Mouse (Mus musculus) lung, postnatal 0 days (tissue): Measurements from ENCODE around the gene Prpf4b. TPM values are rescaled to one million over a fixed set of nuclear protein-coding genes. Genes with fewer than 3 reads are reported as not detected.
"Not testable (repeated sequence)": the region's sequence is repeated elsewhere in the genome, so short reads cannot be mapped to it uniquely, and the experiment has no call there.

Experiments used
- ATAC-seq: fragments of 200-750 bp; cut with Nextera tagmentation; 2 replicates; pipeline ENCODE4 v1.8.0; 2017; ENCODE audit warnings: moderate library complexity
- DNase-seq: peaks from one replicate; pipeline ENCODE4 v3.0.0-alpha.2; 2016; ENCODE audit warnings: low spot score
- H3K27ac ChIP-seq: fragments of 300-500 bp; sonication (generic); 2 replicates; pipeline ENCODE4 v1.5.1; 2014; ENCODE audit warnings: antibody characterized with exemption, mild to moderate bottlenecking, low read length, mixed read lengths
- H3K27me3 ChIP-seq: fragments of 300-500 bp; sonication (generic); replicated peaks from 2 replicates; pipeline ENCODE4 v1.6.1; 2014; ENCODE audit warnings: low read length, mixed read lengths; ENCODE audit not compliant: insufficient read depth
- H3K36me3 ChIP-seq: fragments of 300-500 bp; sonication (generic); 2 replicates; pipeline ENCODE4 v1.6.1; 2014; ENCODE audit warnings: low read length, mixed read lengths; ENCODE audit not compliant: insufficient read depth
- H3K4me1 ChIP-seq: fragments of 300-500 bp; sonication (generic); 2 replicates; pipeline ENCODE4 v1.6.1; 2014; ENCODE audit warnings: antibody characterized with exemption, low read depth, low read length, mixed read lengths; ENCODE audit not compliant: insufficient read depth
- H3K4me2 ChIP-seq: fragments of 300-500 bp; sonication (generic); replicated peaks from 2 replicates; pipeline ENCODE4 v1.6.1; 2014; ENCODE audit warnings: low read depth, mild to moderate bottlenecking, low read length, moderate library complexity, mixed read lengths
- H3K4me3 ChIP-seq: fragments of 300-500 bp; sonication (generic); 2 replicates; pipeline ENCODE4 v1.5.1; 2014; ENCODE audit warnings: low read depth, low read length
- H3K9ac ChIP-seq: fragments of 300-500 bp; sonication (generic); replicated peaks from 2 replicates; pipeline ENCODE4 v1.6.1; 2014; ENCODE audit warnings: low read depth, mild to moderate bottlenecking
- H3K9me3 ChIP-seq: fragments of 300-500 bp; sonication (generic); 2 replicates; pipeline ENCODE4 v1.6.1; 2016; ENCODE audit warnings: low read length, mixed read lengths
- CTCF ChIP-seq: IDR thresholded peaks from 2 replicates; pipeline ENCODE4 v1.5.1; 2016; ENCODE audit warnings: antibody characterized with exemption, mild to moderate bottlenecking
- EP300 ChIP-seq: IDR thresholded peaks from 2 replicates; pipeline ENCODE4 v1.6.1; 2016; ENCODE audit warnings: antibody characterized with exemption, mild to moderate bottlenecking, control low read depth
- WGBS: fragments of 180-500 bp; shearing (Covaris S2); extraction: QIAGEN DNeasy Blood & Tissue Kit; methylation state at CpG from one replicate; pipeline ENCODE4 v1.1.7; 2014; 5-methylcytosine and 5-hydroxymethylcytosine counted together
- polyA plus RNA-seq: library from polyadenylated mRNA; unstranded; fragments of >200 nt; fragmentation: Nextera tagmentation; extraction: Ambion mirVana; gene quantifications from 2 replicates; pipeline ENCODE4 v1.2.1, GENCODE M21; 2015

Prpf4b gene
- polyA plus RNA-seq, 1 experiment from 2014 or later = 61.9 TPM

GRCm38 (mm10) chr13:34851191-34851784 is 23.8 kb upstream of the Prpf4b start:
- H3K27ac ChIP-seq = no peak overlapping the region
- no peaks in the 10 kb centered on the region for H3K36me3 ChIP-seq
- H3K4me2 ChIP-seq = no peak overlapping the region
- no peak overlapping the region for H3K9ac ChIP-seq
- TF ChIP-seq EP300 = no peak
- TF ChIP-seq CTCF = no peak
- ATAC-seq (no peak), DNase-seq (no peak)
- no peaks in the 10 kb centered on the region for H3K27me3 ChIP-seq
- no peaks in the 10 kb centered on the region for H3K4me1 ChIP-seq
- no peak overlapping the region for H3K4me3 ChIP-seq
- 73% methylated on average over 5 of the region's 5 CpGs for WGBS
- peaks cover 23% of the 10 kb centered on the region for H3K9me3 ChIP-seq

DNA sequence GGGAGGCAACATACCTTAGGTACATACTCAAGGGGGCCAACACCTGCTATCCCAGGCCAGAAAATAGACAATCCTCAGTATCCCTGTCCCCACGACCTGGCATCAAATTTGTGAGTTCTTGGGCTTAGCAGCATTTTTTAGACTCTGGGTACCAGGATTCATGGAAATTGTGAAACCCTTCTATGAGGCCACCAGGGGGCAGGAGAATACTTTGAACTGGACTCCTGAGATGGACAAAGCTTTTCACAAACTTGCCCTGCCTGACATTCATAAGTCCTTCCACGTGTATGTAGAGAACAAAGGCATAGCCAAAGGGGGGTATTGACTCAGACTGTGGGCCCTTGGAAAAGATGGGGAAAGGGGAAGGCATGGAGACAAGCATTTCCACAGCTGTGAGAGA is 17.6 kb upstream of the Prpf4b start:
- Histone ChIP-seq H3K36me3 (no peaks in the 10 kb centered on the region), H3K27ac (no peak overlapping the region), H3K9me3 (peaks cover 23% of the 10 kb centered on the region), H3K4me1 (no peaks in the 10 kb centered on the region), H3K4me3 (no peak overlapping the region), H3K4me2 (no peak overlapping the region), H3K9ac (no peak overlapping the region), H3K27me3 (no peaks in the 10 kb centered on the region)
- no peak for TF ChIP-seq EP300
- TF ChIP-seq CTCF = peak; percentile 67
- ATAC-seq (no peak), DNase-seq (peak; percentile 51)
- WGBS = 35% methylated on average over 2 of the region's 2 CpGs

DNA sequence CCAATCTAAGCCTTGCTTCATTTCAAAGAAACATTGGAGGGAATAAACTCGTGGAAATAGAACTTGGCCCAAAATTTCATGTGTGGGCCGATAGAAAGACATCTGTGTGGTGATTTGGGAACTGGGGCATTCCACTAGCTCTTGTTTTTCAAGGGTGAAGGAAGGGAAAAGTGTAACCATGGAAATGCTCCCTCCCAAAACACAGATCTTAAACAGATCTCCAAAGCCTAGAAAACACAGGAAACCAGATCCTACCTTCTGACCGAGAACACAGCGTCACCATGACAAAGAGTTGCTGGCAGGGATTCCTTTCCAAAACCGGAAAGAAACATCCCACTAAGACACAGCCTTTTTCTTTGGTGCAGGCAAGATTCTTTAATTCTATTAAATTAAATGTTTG is 15.7 kb upstream of the Prpf4b start:
- no peak for ATAC-seq
- no peak overlapping the region for H3K4me3 ChIP-seq
- WGBS = 69% methylated on average over 5 of the region's 5 CpGs
- H3K9ac ChIP-seq = no peak overlapping the region
- no peak for DNase-seq
- H3K27me3 ChIP-seq = no peaks in the 10 kb centered on the region
- H3K9me3 ChIP-seq = peaks cover 9% of the 10 kb centered on the region
- no peaks in the 10 kb centered on the region for H3K4me1 ChIP-seq
- no peak overlapping the region for H3K4me2 ChIP-seq
- TF ChIP-seq CTCF (no peak), EP300 (no peak)
- H3K27ac ChIP-seq = no peak overlapping the region
- H3K36me3 ChIP-seq = no peaks in the 10 kb centered on the region

DNA sequence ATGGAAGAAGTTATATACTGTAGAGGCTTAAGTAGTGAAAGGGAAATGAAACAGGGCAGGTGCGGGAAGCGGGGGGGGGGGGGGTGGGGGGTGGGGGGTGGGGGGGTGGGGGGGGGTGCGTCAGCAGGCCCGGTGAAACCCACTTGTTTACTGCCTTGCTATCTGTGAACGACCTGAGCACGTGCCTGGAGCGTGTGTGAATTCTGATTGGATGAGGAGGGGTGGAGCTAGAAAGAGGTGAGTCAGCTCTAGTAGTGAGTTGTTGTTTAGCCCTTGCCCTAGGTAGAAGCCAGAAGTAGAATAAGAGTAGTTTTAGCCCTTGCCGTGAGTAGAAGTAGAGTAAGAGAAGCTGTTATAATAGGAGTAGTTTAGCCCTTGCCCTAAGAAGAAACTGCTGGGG is 13.9 kb upstream of the Prpf4b start:
- not testable (repeated sequence) for ATAC-seq, H3K27me3 ChIP-seq
- 37% methylated on average over 6 of the region's 8 CpGs for WGBS

DNA sequence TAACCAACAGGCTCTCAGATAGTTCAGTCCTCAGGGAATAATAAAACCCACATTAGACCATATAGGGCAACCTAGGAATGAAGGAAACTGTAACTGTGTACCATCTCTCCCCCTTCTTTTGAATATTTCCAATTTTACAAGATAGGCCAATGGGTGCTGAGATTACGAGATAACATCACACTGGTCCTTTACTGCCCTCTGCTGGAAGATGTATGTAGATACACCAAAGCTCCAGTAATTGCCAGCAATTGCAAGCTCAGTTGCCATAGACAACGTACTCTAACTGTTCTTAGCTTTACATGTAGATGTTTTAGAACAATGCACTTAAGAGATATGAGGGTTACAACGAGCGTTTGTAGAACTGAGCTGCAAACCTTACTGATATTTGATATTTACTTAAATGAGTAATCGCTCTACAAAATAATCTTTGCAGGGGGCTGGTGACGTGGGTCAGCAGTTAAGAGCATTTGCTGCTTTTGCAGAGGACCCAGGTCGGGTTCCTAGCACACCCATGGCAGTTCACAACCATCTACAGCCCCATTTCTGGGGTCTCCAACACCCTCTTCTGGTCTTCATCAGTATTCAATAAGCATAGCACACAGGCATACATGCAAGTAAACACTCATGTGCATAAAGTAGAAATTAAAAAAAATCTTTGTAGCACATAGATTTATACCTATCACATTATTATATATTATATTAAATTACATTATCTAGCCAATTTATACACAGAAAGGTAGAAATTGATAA is 10.5 kb upstream of the Prpf4b start:
- H3K4me3 ChIP-seq = no peak overlapping the region
- no peaks in the 10 kb centered on the region for H3K4me1 ChIP-seq
- TF ChIP-seq CTCF (peak; percentile 90), EP300 (no peak)
- ATAC-seq (peak; percentile 57), DNase-seq (peak; percentile 91)
- H3K9me3 ChIP-seq = no peaks in the 10 kb centered on the region
- no peak overlapping the region for H3K4me2 ChIP-seq
- no peaks in the 10 kb centered on the region for H3K27me3 ChIP-seq
- 31% methylated on average over 7 of the region's 7 CpGs for WGBS
- H3K27ac ChIP-seq = no peak overlapping the region
- H3K36me3 ChIP-seq = no peaks in the 10 kb centered on the region
- H3K9ac ChIP-seq = no peak overlapping the region

More for the DNA sequence above, 13.9 kb upstream of the Prpf4b start:
- not testable (repeated sequence) for H3K9me3 ChIP-seq, H3K9ac ChIP-seq, H3K36me3 ChIP-seq, H3K4me1 ChIP-seq, DNase-seq, H3K4me2 ChIP-seq, H3K4me3 ChIP-seq, H3K27ac ChIP-seq

DNA sequence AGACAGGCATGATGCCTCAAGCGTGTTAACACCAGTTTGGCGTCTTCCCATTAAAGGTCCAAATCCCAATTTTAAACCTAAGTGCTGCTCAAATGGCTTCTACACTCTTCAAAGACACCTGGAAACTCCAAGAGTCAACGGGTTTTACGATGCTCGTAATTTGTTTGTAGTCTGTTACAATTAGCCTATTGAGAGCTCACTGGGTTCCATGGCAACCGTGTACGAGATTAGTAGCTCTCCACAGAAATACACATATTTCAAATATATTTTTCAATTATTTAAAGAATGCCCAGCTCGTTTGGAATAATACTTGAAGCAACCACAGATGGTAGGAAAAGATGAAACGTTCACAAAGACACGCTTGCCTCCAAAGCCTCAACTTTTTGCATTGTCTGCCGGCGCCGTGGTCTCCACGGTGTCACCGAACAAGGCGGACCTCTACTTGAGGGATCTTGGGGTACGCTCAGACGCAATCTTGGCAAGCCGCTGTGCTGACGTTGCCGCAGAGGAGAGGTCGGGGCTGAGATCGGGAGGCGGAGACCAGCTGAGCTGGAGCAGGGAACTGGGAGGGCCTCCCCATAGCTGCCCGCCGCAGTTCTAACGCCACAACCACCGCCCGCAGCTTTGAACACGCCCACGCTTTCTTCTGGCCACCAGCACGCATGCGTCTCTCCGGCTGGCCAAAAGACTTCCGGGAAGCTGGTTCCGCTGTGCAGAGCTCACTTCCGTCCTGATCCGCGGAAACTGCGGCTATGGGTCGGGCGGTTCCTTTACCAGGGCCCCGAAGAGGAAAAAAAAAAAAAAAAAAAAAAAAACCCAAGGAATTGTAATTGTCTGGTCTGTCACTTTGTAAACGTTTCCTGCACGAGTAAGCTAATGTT is 1.1 kb upstream of the Prpf4b start:
- 2% methylated on average over 45 of the region's 45 CpGs for WGBS
- ATAC-seq (peak; percentile 93), DNase-seq (peak; percentile 99)
- Histone ChIP-seq H3K9ac (peak overlapping the region; percentile 41; the same call in 1 of the 2 replicates), H3K4me3 (peak overlapping the region; percentile 99), H3K36me3 (no peaks in the 10 kb centered on the region), H3K27ac (peak overlapping the region; percentile 98), H3K4me1 (no peaks in the 10 kb centered on the region), H3K9me3 (no peaks in the 10 kb centered on the region), H3K4me2 (peak overlapping the region; percentile 76), H3K27me3 (no peaks in the 10 kb centered on the region)
- TF ChIP-seq CTCF = no peak
- no peak for TF ChIP-seq EP300
